Mouse (Mus musculus) heart, postnatal 10 days (tissue): Measurements from ENCODE around the gene Ppm1d. TPM values are rescaled to one million over a fixed set of nuclear protein-coding genes. Genes with fewer than 3 reads are reported as not detected.

Experiments
- DNase-seq, 2 experiments: peaks; one replicate each; pipeline ENCODE4 v3.0.0; 2021
- intact Hi-C: fragments of 180-260 bp; cut with DNase I; formaldehyde crosslinking; loops from one replicate; pipeline ENCODE4 v1.15.1; 2025
- total RNA-seq, 2 experiments: library from RNA; stranded (reverse); gene quantifications; 2 replicates each; pipeline ENCODE4 v1.2.3; 2021

Ppm1d gene
- 10 to 100 TPM; 11.3 to 13.2 TPM for total RNA-seq

GRCm38 (mm10) chr11:85310713-85311574 is at the start of gene Ppm1d:
Gene Ppm1d (plus strand): TSS chr11:85311244.
- peak; percentile 98 for DNase-seq
- intact Hi-C loops = loop anchor here (1.0 to 10.0 kb wide), 3 partner anchors 41 to 396 kb away; partner anchors contain the start of genes Appbp2 and Znhit3

GRCm38 (mm10) chr11:85264635-85265034 is 46.4 kb upstream of the Ppm1d start:
- intact Hi-C loops = loop anchor here (5.0 kb wide), 1 partner anchor 347 kb away; the partner anchor contains the start of gene Znhit3
- DNase-seq = no peak

- intact Hi-C loops = no loop called here
- DNase-seq = no peak
These were observed 43.7 kb upstream of the Ppm1d start for GRCm38 (mm10) chr11:85267393-85267792.

GRCm38 (mm10) chr11:85270631-85271030 is 40.4 kb upstream of the Ppm1d start:
- DNase-seq = peak; percentile 32 to 55
- intact Hi-C loops = no loop called here

- no peak for DNase-seq
- intact Hi-C loops = loop anchor here (2.0 kb wide), 1 partner anchor 62 kb away; no protein-coding TSS in a partner anchor
These were observed 37.7 kb upstream of the Ppm1d start for GRCm38 (mm10) chr11:85273299-85273698.

GRCm38 (mm10) chr11:85275151-85275550 is 35.9 kb upstream of the Ppm1d start:
- intact Hi-C loops = no loop called here

GRCm38 (mm10) chr11:85277609-85278008 is 33.4 kb upstream of the Ppm1d start:
- intact Hi-C loops = no loop called here
- no peak for DNase-seq

More at GRCm38 (mm10) chr11:85275151-85275550, 35.9 kb upstream of the Ppm1d start:
- no peak for DNase-seq

GRCm38 (mm10) chr11:85278175-85278574 is 32.9 kb upstream of the Ppm1d start:
- intact Hi-C loops = no loop called here
- DNase-seq = no peak

GRCm38 (mm10) chr11:85281219-85281878 is 29.7 kb upstream of the Ppm1d start:
- no peak for DNase-seq
- intact Hi-C loops = no loop called here

GRCm38 (mm10) chr11:85297953-85298352 is 13.1 kb upstream of the Ppm1d start:
- intact Hi-C loops = no loop called here

GRCm38 (mm10) chr11:85299880-85300279 is 11.2 kb upstream of the Ppm1d start:
- intact Hi-C loops = no loop called here
- no peak for DNase-seq

More at GRCm38 (mm10) chr11:85297953-85298352, 13.1 kb upstream of the Ppm1d start:
- DNase-seq = no peak

GRCm38 (mm10) chr11:85301161-85301560 is 9.9 kb upstream of the Ppm1d start:
- no peak for DNase-seq
- intact Hi-C loops = no loop called here

- no peak for DNase-seq
- intact Hi-C loops = no loop called here
These were observed 9.2 kb upstream of the Ppm1d start for GRCm38 (mm10) chr11:85301836-85302235.

GRCm38 (mm10) chr11:85306577-85307260 is 4.3 kb upstream of the Ppm1d start:
- intact Hi-C loops = no loop called here
- DNase-seq = no peak

- DNase-seq = no peak
- intact Hi-C loops = no loop called here
These were observed 2.2 kb upstream of the Ppm1d start for GRCm38 (mm10) chr11:85308799-85309198.

GRCm38 (mm10) chr11:85310407-85310712 is 684 bp upstream of the Ppm1d start:
- intact Hi-C loops = loop anchor here (2.0 to 10.0 kb wide), 2 partner anchors 76 to 396 kb away; partner anchors contain the start of genes Appbp2 and Znhit3
- no peak for DNase-seq

- intact Hi-C loops = loop anchor here (1.0 to 10.0 kb wide), 3 partner anchors 40 to 397 kb away; partner anchors contain the start of genes Appbp2 and Znhit3
- peak; percentile 58 to 65 for DNase-seq
These were observed 824 bp downstream of the Ppm1d start for GRCm38 (mm10) chr11:85311645-85312490.

- peak; percentile 89 to 92 for DNase-seq
- intact Hi-C loops = loop anchor here (10.0 kb wide), 1 partner anchor 398 kb away; the partner anchor contains the start of gene Znhit3
These were observed 1.8 kb downstream of the Ppm1d start for GRCm38 (mm10) chr11:85312818-85313217.

GRCm38 (mm10) chr11:85313361-85313760 is 2.3 kb downstream of the Ppm1d start:
- DNase-seq = no peak
- intact Hi-C loops = loop anchor here (10.0 kb wide), 1 partner anchor 399 kb away; the partner anchor contains the start of gene Znhit3
